Mouse (Mus musculus) small intestine, adult 2 months (tissue): ENCODE results near the gene H1f0.

ENCODE experiments used
- CTCF ChIP-seq: fragments of 200-500 bp; IDR thresholded peaks from 2 replicates; pipeline ENCODE4 v1.5.1; 2012; ENCODE audit warnings: low read depth, mild to moderate bottlenecking, control low read depth, inconsistent platforms, low read length, moderate library complexity, mixed read lengths; ENCODE audit not compliant: insufficient replicate concordance, insufficient read length; ENCODE audit errors: extremely low read depth
- POLR2A ChIP-seq: fragments of 200-500 bp; IDR thresholded peaks from 2 replicates; pipeline ENCODE4 v1.6.1; 2012; ENCODE audit warnings: low read depth, mild to moderate bottlenecking, control low read depth, inconsistent platforms, low read length, moderate library complexity

- TF ChIP-seq CTCF (no peak), POLR2A (no peak)
Observed at GRCm38 (mm10) chr15:79007059-79007458, 21.2 kb upstream of the H1f0 start.
